Mouse (Mus musculus): ENCODE data around the gene Filip1. TPM values are rescaled to one million over a fixed set of nuclear protein-coding genes. Genes with fewer than 3 reads are reported as not detected.

Gene Filip1
- total and polyA plus RNA-seq, 3 experiments, result 0.71 to 1.5 (median 1.3) TPM

DNA sequence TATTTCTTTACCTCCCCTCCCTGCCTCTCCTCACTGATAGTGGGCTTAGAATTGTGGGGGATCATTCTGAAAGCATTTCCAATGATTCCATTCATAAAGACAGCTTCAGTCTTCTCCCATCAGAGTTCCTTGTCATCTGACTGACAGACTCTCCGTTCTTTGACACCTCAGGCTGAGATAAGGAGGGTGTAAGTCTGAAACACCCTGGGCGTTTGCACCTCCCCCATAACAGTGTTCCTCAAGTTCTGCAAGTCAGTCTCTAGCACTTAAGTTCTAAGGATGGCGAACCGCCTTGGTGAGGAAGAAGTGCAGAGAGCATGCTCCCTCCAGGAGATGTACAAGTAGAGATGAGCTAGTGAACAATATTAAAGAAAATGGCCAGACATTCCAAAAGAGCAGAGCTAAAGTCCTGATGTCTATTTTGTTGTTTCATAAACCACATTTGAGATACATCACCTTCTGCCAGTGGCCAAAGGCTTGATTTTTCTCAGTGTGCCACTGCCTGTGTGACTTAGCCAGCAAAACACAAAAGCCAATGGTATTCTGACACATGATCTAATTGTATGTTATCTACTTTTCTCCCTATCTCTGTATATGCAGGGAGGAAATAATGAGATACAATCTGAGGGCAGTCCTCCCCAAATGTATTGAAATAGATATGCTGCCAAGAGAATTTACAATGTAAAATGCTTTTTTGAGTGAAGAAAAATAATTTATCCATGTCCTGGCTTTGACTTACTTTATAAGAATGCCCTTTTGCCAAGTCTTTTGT lies 118.6 kb downstream of the Filip1 start:
- H3K4me2 ChIP-seq (ENCODE audit: insufficient read depth, low read depth, poor library complexity, severe bottlenecking), result no peak overlapping the region
- H3K9ac ChIP-seq (ENCODE audit: insufficient read depth, low read depth), result no peak overlapping the region; the same call in 1 of the 2 replicates
- DNase-seq (ENCODE audit: extremely low read depth), result no peak
- in situ Hi-C loops (cut with MboI; ENCODE audit: low pct_ligation_motif_present, low pct_unique_long_range_greater_than_20kb, low sequenced_read_pairs) (loop anchor here (25.0 kb wide), 1 partner anchor 93 kb away; no protein-coding TSS in a partner anchor), dilution Hi-C loops (cut with MboI; ENCODE audit: extremely low pct_ligation_motif_present, extremely low pct_unique_long_range_greater_than_20kb, low sequenced_read_pairs) (no loop called here)
- H3K9me3 ChIP-seq (replicated peaks; ENCODE audit: low read length), result no peaks in the 10 kb centered on the region
- H3K27ac ChIP-seq (ENCODE audit: insufficient read depth, low read depth), result no peak overlapping the region
- no peak overlapping the region for H3K4me3 ChIP-seq (replicated peaks in 1 of 3; ENCODE audit: low read depth in 2 of 3, low read length in 2 of 3, poor library complexity in 1 of 3)
- no peaks in the 10 kb centered on the region for H3K36me3 ChIP-seq (replicated peaks in 1 of 2; ENCODE audit: control insufficient read depth in 1 of 2, insufficient read depth in 1 of 2, low read length in 1 of 2)
- TF ChIP-seq IRF4 (IDR thresholded peaks at IDR 0.05; ENCODE audit: low read depth, low read length) (no peak), MXI1 (IDR thresholded peaks at IDR 0.05; ENCODE audit: low read depth, low read length) (no peak), JUN (IDR thresholded peaks at IDR 0.05; ENCODE audit: insufficient read depth, low read depth, low read length) (no peak), USF2 (conservative IDR thresholded peaks at IDR 0.05; ENCODE audit: low read depth, low read length) (no peak), ZKSCAN1 (IDR thresholded peaks at IDR 0.05; ENCODE audit: borderline replicate concordance, low read depth, low read length) (no peak)
- H3K27me3 ChIP-seq (replicated peaks), result no peaks in the 10 kb centered on the region
- no peaks in the 10 kb centered on the region for H3K79me2 ChIP-seq (replicated peaks; ENCODE audit: control insufficient read depth, extremely low read depth, insufficient read depth, poor library complexity, severe bottlenecking)
- no peaks in the 10 kb centered on the region for H3K4me1 ChIP-seq (ENCODE audit: control insufficient read depth in 1 of 2, insufficient read depth in 2 of 2)

DNA sequence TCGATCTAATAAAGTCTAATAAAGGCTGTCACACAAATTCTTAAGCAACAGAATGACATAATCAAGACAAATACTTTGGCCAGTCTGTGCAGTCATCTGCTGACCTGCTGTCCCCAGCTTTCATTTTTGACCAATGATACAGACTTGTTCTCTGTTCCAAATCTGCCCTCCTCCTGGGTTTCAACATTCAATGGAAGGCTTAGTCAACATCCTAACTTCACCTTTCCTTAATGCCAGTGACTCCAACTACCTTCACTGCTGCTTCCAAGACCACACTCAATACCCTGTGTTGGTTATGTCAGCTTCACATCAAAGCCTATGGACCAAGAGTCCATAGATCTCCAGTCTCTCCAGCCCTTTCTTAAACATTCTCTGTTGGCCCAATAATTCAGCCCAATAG lies 120.5 kb downstream of the Filip1 start:
- dilution Hi-C loops (cut with MboI; ENCODE audit: extremely low pct_ligation_motif_present, extremely low pct_unique_long_range_greater_than_20kb, low sequenced_read_pairs), result no loop called here

GRCm38 (mm10) chr9:79890488-79890887 lies 122.2 kb downstream of the Filip1 start:
- no peaks in the 10 kb centered on the region for H3K36me3 ChIP-seq (replicated peaks in 1 of 2; ENCODE audit: control insufficient read depth in 1 of 2, insufficient read depth in 1 of 2, low read length in 1 of 2)
- dilution Hi-C loops (cut with MboI; ENCODE audit: extremely low pct_ligation_motif_present, extremely low pct_unique_long_range_greater_than_20kb, low sequenced_read_pairs), result no loop called here
- H3K79me2 ChIP-seq (replicated peaks; ENCODE audit: control insufficient read depth, extremely low read depth, insufficient read depth, poor library complexity, severe bottlenecking), result no peaks in the 10 kb centered on the region
- H3K4me1 ChIP-seq (ENCODE audit: control insufficient read depth in 1 of 2, insufficient read depth in 2 of 2), result no peaks in the 10 kb centered on the region
- no peak overlapping the region for H3K27ac ChIP-seq (ENCODE audit: insufficient read depth, low read depth)
- no peak overlapping the region for H3K4me3 ChIP-seq (replicated peaks in 1 of 3; ENCODE audit: low read depth in 2 of 3, low read length in 2 of 3, poor library complexity in 1 of 3)
- no peaks in the 10 kb centered on the region for H3K9me3 ChIP-seq (replicated peaks; ENCODE audit: low read length)
- no peak overlapping the region for H3K9ac ChIP-seq (ENCODE audit: insufficient read depth, low read depth)
- TF ChIP-seq IRF4 (IDR thresholded peaks at IDR 0.05; ENCODE audit: low read depth, low read length), result no peak
- TF ChIP-seq PAX5 (IDR thresholded peaks at IDR 0.05; ENCODE audit: low read length), result no peak
- no peak for TF ChIP-seq ETS1 (conservative IDR thresholded peaks at IDR 0.05; ENCODE audit: low read depth, low read length)
- no peak for TF ChIP-seq ELF1 (IDR thresholded peaks at IDR 0.05; ENCODE audit: low read depth, low read length)
- TF ChIP-seq MYC (IDR thresholded peaks at IDR 0.05; ENCODE audit: low read depth, low read length), result no peak
- no peak for TF ChIP-seq JUN (IDR thresholded peaks at IDR 0.05; ENCODE audit: insufficient read depth, low read depth, low read length)
- no peak for TF ChIP-seq MAZ (IDR thresholded peaks at IDR 0.05; ENCODE audit: low read depth, low read length)
- TF ChIP-seq ZC3H11A (IDR thresholded peaks at IDR 0.05; ENCODE audit: low read depth, low read length), result no peak
- no peak for TF ChIP-seq RCOR1 (conservative IDR thresholded peaks at IDR 0.05; ENCODE audit: low read depth, low read length)
- no peak for TF ChIP-seq HCFC1 (IDR thresholded peaks at IDR 0.05; ENCODE audit: low read depth, low read length)
- no peak for TF ChIP-seq UBTF (IDR thresholded peaks at IDR 0.05; ENCODE audit: low read depth, low read length)
- TF ChIP-seq CTCF (conservative IDR thresholded peaks at IDR 0.05 in 1 of 2, IDR thresholded peaks at IDR 0.05 in 1 of 2; ENCODE audit: low read depth in 2 of 2, low read length in 2 of 2), result no peak
- TF ChIP-seq GABPA (IDR thresholded peaks at IDR 0.05; ENCODE audit: insufficient replicate concordance, low read depth, low read length), result no peak
- TF ChIP-seq KAT2A (IDR thresholded peaks at IDR 0.05; ENCODE audit: insufficient replicate concordance, low read length), result no peak
- TF ChIP-seq EP300 (IDR thresholded peaks at IDR 0.05; ENCODE audit: low read length), result no peak
- DNase-seq (ENCODE audit: extremely low read depth), result no peak
- H3K4me2 ChIP-seq (ENCODE audit: insufficient read depth, low read depth, poor library complexity, severe bottlenecking), result no peak overlapping the region
- H3K27me3 ChIP-seq (replicated peaks), result no peaks in the 10 kb centered on the region
- in situ Hi-C loops (cut with MboI; ENCODE audit: low pct_ligation_motif_present, low pct_unique_long_range_greater_than_20kb, low sequenced_read_pairs), result loop anchor here (25.0 kb wide), 1 partner anchor 97 kb away; no protein-coding TSS in a partner anchor

More for the DNA sequence above, 120.5 kb downstream of the Filip1 start:
- Histone ChIP-seq H3K9me3 (replicated peaks; ENCODE audit: low read length) (no peaks in the 10 kb centered on the region), H3K4me3 (replicated peaks in 1 of 3; ENCODE audit: low read depth in 2 of 3, low read length in 2 of 3, poor library complexity in 1 of 3) (no peak overlapping the region), H3K9ac (ENCODE audit: insufficient read depth, low read depth) (no peak overlapping the region), H3K27me3 (replicated peaks) (no peaks in the 10 kb centered on the region), H3K4me1 (ENCODE audit: control insufficient read depth in 1 of 2, insufficient read depth in 2 of 2) (no peaks in the 10 kb centered on the region), H3K36me3 (replicated peaks in 1 of 2; ENCODE audit: control insufficient read depth in 1 of 2, insufficient read depth in 1 of 2, low read length in 1 of 2) (no peaks in the 10 kb centered on the region), H3K79me2 (replicated peaks; ENCODE audit: control insufficient read depth, extremely low read depth, insufficient read depth, poor library complexity, severe bottlenecking) (no peaks in the 10 kb centered on the region), H3K4me2 (ENCODE audit: insufficient read depth, low read depth, poor library complexity, severe bottlenecking) (no peak overlapping the region), H3K27ac (ENCODE audit: insufficient read depth, low read depth) (no peak overlapping the region)
- DNase-seq (ENCODE audit: extremely low read depth), result no peak
- no peak for TF ChIP-seq ZNF384 (IDR thresholded peaks at IDR 0.05; ENCODE audit: low read depth, low read length)
- no peak for TF ChIP-seq USF1 (IDR thresholded peaks at IDR 0.05; ENCODE audit: low read depth, low read length)
- TF ChIP-seq CHD2 (IDR thresholded peaks at IDR 0.05; ENCODE audit: low read length), result no peak
- no peak for TF ChIP-seq POLR2AphosphoS2 (IDR thresholded peaks at IDR 0.05; ENCODE audit: low read depth, low read length)
- TF ChIP-seq JUN (IDR thresholded peaks at IDR 0.05; ENCODE audit: insufficient read depth, low read depth, low read length), result no peak
- no peak for TF ChIP-seq IRF4 (IDR thresholded peaks at IDR 0.05; ENCODE audit: low read depth, low read length)
- TF ChIP-seq PAX5 (IDR thresholded peaks at IDR 0.05; ENCODE audit: low read length), result no peak
- TF ChIP-seq POLR2A (IDR thresholded peaks at IDR 0.05; ENCODE audit: low read depth, low read length), result no peak
- in situ Hi-C loops (cut with MboI; ENCODE audit: low pct_ligation_motif_present, low pct_unique_long_range_greater_than_20kb, low sequenced_read_pairs), result loop anchor here (25.0 kb wide), 1 partner anchor 95 kb away; no protein-coding TSS in a partner anchor

Measured in CH12.LX (cell line).